Mouse (Mus musculus) heart, embryonic 15.5 days (tissue): ENCODE measurements around the gene Gm12886. TPM values are rescaled to one million over a fixed set of nuclear protein-coding genes. Genes with fewer than 3 reads are reported as not detected.

Experiments used
- ATAC-seq: fragments of 200-750 bp; cut with Nextera tagmentation; replicated peaks from 2 replicates; pipeline ENCODE4 v1.8.0; 2017; ENCODE audit warnings: low read depth, moderate TSS enrichment; ENCODE audit not compliant: insufficient number of reproducible peaks, insufficient read depth, low FRiP score
- H3K27ac ChIP-seq: fragments of 300-500 bp; sonication (generic); 2 replicates; pipeline ENCODE4 v1.5.1; 2015; ENCODE audit warnings: mild to moderate bottlenecking, inconsistent platforms
- H3K27me3 ChIP-seq: fragments of 300-500 bp; sonication (generic); 2 replicates; pipeline ENCODE4 v1.6.1; 2015; ENCODE audit warnings: inconsistent platforms
- H3K36me3 ChIP-seq: fragments of 300-500 bp; sonication (generic); 2 replicates; pipeline ENCODE4 v1.6.1; 2015; ENCODE audit warnings: mild to moderate bottlenecking, inconsistent platforms
- H3K4me1 ChIP-seq: fragments of 300-500 bp; sonication (generic); replicated peaks from 2 replicates; pipeline ENCODE4 v1.6.1; 2015; ENCODE audit warnings: inconsistent platforms
- H3K4me2 ChIP-seq: fragments of 300-500 bp; sonication (generic); 2 replicates; pipeline ENCODE4 v1.6.1; 2015; ENCODE audit warnings: inconsistent platforms, mild to moderate bottlenecking, moderate library complexity
- H3K4me3 ChIP-seq: fragments of 300-500 bp; sonication (generic); 2 replicates; pipeline ENCODE4 v1.5.1; 2015; ENCODE audit warnings: mild to moderate bottlenecking, inconsistent platforms
- H3K9ac ChIP-seq: fragments of 300-500 bp; sonication (generic); 2 replicates; pipeline ENCODE4 v1.6.1; 2015; ENCODE audit warnings: mild to moderate bottlenecking, inconsistent platforms
- H3K9me3 ChIP-seq: fragments of 300-500 bp; sonication (generic); replicated peaks from 2 replicates; pipeline ENCODE4 v1.6.1; 2016; ENCODE audit warnings: inconsistent platforms
- WGBS: fragments of 180-500 bp; shearing (Covaris S2); methylation state at CpG from one replicate; pipeline ENCODE4 v1.1.7; 2015; ENCODE audit warnings: mixed read lengths; 5-methylcytosine and 5-hydroxymethylcytosine counted together
- polyA plus RNA-seq: library from polyadenylated mRNA; unstranded; fragments of >200 nt; fragmentation: Nextera tagmentation; extraction: Ambion mirVana; gene quantifications from 2 replicates; pipeline ENCODE4 v1.2.1, GENCODE M21; 2015

The Gm12886 gene
- not detected in 2 replicates for polyA plus RNA-seq

- 54% methylated on average over 3 of the region's 3 CpGs for WGBS
- H3K4me1 ChIP-seq, result no peaks in the 10 kb centered on the region
- no peaks in the 10 kb centered on the region for H3K36me3 ChIP-seq
- no peak within 1 kb of the TSS for H3K27ac ChIP-seq
- ATAC-seq, result no peak
- no peak within 1 kb of the TSS for H3K4me3 ChIP-seq
- no peaks in the 10 kb centered on the region for H3K9me3 ChIP-seq
- H3K4me2 ChIP-seq, result no peak within 1 kb of the TSS
- no peak within 1 kb of the TSS for H3K9ac ChIP-seq
- no peaks in the 10 kb centered on the region for H3K27me3 ChIP-seq
These were observed at the start of gene Gm12886 for GRCm38 (mm10) chr4:121422999-121423398. TSS of gene Gm12886 (minus strand) at chr4:121423099.

Other genes starting within 250 kb of the Gm12886 start
- 16.3 and 19.2 TPM in 2 replicates for gene Rlf, start 208.0 kb downstream of the Gm12886 start, polyA plus RNA-seq
- not detected in 2 replicates for gene Gm12888, start 98.2 kb downstream of the Gm12886 start, polyA plus RNA-seq
- gene Gm12887, start 199.0 kb upstream of the Gm12886 start, polyA plus RNA-seq, result not detected in 2 replicates